Mouse (Mus musculus) ES-E14 (cell line): ENCODE data around the gene Gm14226.

Experiments used
- CHD2 ChIP-seq: IDR thresholded peaks from 2 replicates; pipeline ENCODE4 v1.6.1; 2014; ENCODE audit warnings: mild to moderate bottlenecking, low read depth, low read length, inconsistent platforms
- HCFC1 ChIP-seq: IDR thresholded peaks from 2 replicates; pipeline ENCODE4 v1.6.1; 2012; ENCODE audit warnings: low read length, inconsistent platforms, borderline replicate concordance; ENCODE audit not compliant: insufficient read depth
- MAFK ChIP-seq: IDR thresholded peaks from 2 replicates; pipeline ENCODE4 v1.6.1; 2014; ENCODE audit warnings: mild to moderate bottlenecking, low read depth, low read length, inconsistent platforms; ENCODE audit not compliant: insufficient read depth
- ZC3H11A ChIP-seq: IDR thresholded peaks from 2 replicates; pipeline ENCODE4 v1.6.1; 2012; ENCODE audit warnings: low read depth, mild to moderate bottlenecking, inconsistent platforms, low read length, borderline replicate concordance
- ZNF384 ChIP-seq: IDR thresholded peaks from 2 replicates; pipeline ENCODE4 v1.6.1; 2012; ENCODE audit warnings: low read depth, low read length, inconsistent platforms

DNA sequence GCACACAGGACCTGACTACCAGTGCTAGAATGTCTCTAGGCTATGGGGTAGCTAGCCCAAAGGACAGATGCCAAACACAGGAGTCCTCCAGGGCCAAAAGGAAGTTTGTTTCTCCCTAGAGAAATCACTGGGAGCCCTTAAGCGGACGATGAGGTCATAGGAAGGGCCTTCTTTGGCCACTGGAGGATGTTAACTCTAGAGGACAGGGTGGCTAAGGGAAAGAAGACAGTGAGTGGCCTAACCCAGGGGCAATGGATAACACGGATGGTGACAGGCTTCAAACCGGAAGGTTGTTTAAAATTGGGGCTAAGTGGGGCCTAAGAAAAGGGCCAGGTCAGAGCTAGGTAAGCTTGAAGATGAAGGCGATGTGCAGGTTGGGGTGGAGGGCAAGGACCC lies 32.0 kb downstream of the Gm14226 start:
- TF ChIP-seq CHD2 (no peak), ZNF384 (no peak), HCFC1 (no peak), MAFK (no peak), ZC3H11A (no peak)
